ENCODE assay signal across 26 mouse cellular contexts in genomic region chr6:33924888-33925287, GRCm38 (mm10).
"Had no signal": no experiment of that assay in that cellular context is flagged by ENCODE, and none has a peak within 500 bp of the region (broad histone marks: within the 10 kb centered on the region; RNA-seq: fewer than 3 reads in every experiment).

No protein-coding gene starts in this region.

- H3K27ac ChIP-seq: heart, adult 2 months; heart, embryonic 13.5 days; heart, embryonic 15.5 days; hindbrain, embryonic 12.5 days; hindbrain, embryonic 14.5 days; layer of hippocampus, adult 2 months; left cerebral cortex, adult 2 months; limb, embryonic 10.5 days; limb, embryonic 12.5 days; liver, embryonic 13.5 days; liver, embryonic 15.5 days had no signal

- H3K4me1 ChIP-seq: liver, embryonic 13.5 days; liver, embryonic 15.5 days had no signal

- H3K4me2 ChIP-seq: heart, embryonic 11.5 days; heart, embryonic 13.5 days; heart, embryonic 15.5 days; hindbrain, embryonic 12.5 days; hindbrain, embryonic 14.5 days; limb, embryonic 12.5 days; liver, embryonic 11.5 days; liver, embryonic 13.5 days; liver, embryonic 15.5 days had no signal

- H3K9me3 ChIP-seq: heart, embryonic 13.5 days; heart, embryonic 15.5 days; hindbrain, embryonic 12.5 days; limb, embryonic 10.5 days; limb, embryonic 12.5 days; liver, embryonic 13.5 days; liver, embryonic 15.5 days had no signal

- ATAC-seq: hindbrain, embryonic 16.5 days; intestine, postnatal 0 days had no signal

- H3K36me3 ChIP-seq: heart, embryonic 15.5 days; hindbrain, embryonic 12.5 days; limb, embryonic 10.5 days; limb, embryonic 12.5 days; liver, embryonic 13.5 days; liver, embryonic 15.5 days had no signal

- H3K27me3 ChIP-seq: heart, embryonic 13.5 days; heart, embryonic 15.5 days; hindbrain, embryonic 12.5 days; limb, embryonic 12.5 days; liver, embryonic 13.5 days; liver, embryonic 15.5 days had no signal

- H3K9ac ChIP-seq: heart, embryonic 13.5 days; heart, embryonic 15.5 days; hindbrain, embryonic 12.5 days; hindbrain, embryonic 14.5 days; limb, embryonic 12.5 days; liver, embryonic 13.5 days; liver, embryonic 15.5 days had no signal

- H3K4me3 ChIP-seq: heart, adult 2 months; heart, embryonic 13.5 days; heart, embryonic 15.5 days; hindbrain, embryonic 12.5 days; layer of hippocampus, adult 2 months; left cerebral cortex, adult 2 months; limb, embryonic 10.5 days; limb, embryonic 12.5 days; liver, embryonic 13.5 days; liver, embryonic 15.5 days had no signal

- DNase-seq: gastrocnemius, postnatal 14 days; gastrocnemius, postnatal 36 days; heart, adult 11 months; heart, adult 2 months; heart, postnatal 14 days; heart, postnatal 36 days; kidney, adult 18-20 months; kidney, adult 8-10 months; kidney, postnatal 10 days; kidney, postnatal 25 days; kidney, postnatal 4 days; liver; liver, embryonic 13.5 days had no signal
